Mouse (Mus musculus) megakaryocyte, embryonic 14.5 days (primary cell): ENCODE data around the gene Celf5. TPM values are rescaled to one million over a fixed set of nuclear protein-coding genes. Genes with fewer than 3 reads are reported as not detected.
A peak's percentile ranks its signal among the peaks of the same experiment; 100 is the strongest.

Experiments used
- H3K27me3 ChIP-seq: replicated peaks from 2 replicates; pipeline ENCODE3; 2012; ENCODE audit warnings: inconsistent platforms
- H3K36me3 ChIP-seq: replicated peaks from 2 replicates; pipeline ENCODE3; 2012; ENCODE audit warnings: low read length, inconsistent platforms, mixed read lengths
- H3K4me1 ChIP-seq: 2 replicates; pipeline ENCODE4 v1.6.1; 2012; ENCODE audit warnings: inconsistent platforms
- H3K4me3 ChIP-seq: replicated peaks from 2 replicates; pipeline ENCODE3; 2012; ENCODE audit warnings: moderate library complexity, mild to moderate bottlenecking, inconsistent platforms
- H3K9me3 ChIP-seq: 2 replicates; pipeline ENCODE4 v1.6.1; 2012; ENCODE audit warnings: inconsistent platforms
- FLI1 ChIP-seq: IDR thresholded peaks from 2 replicates; pipeline ENCODE4 v1.6.1; 2012; ENCODE audit warnings: low read length, inconsistent platforms, mixed read lengths
- GATA1 ChIP-seq: IDR thresholded peaks from 3 replicates; pipeline ENCODE4 v1.6.1; 2012; ENCODE audit warnings: mixed read lengths, low read length, inconsistent platforms, borderline replicate concordance
- polyA plus RNA-seq: library from polyadenylated mRNA; stranded (reverse); fragments of >175 nt; gene quantifications from 2 replicates; pipeline ENCODE4 v1.2.3, GENCODE M21; 2012; ENCODE audit warnings: low replicate concordance; ENCODE audit not compliant: insufficient read depth

The Celf5 gene
- polyA plus RNA-seq, 1 experiment, result 1.3 TPM

DNA sequence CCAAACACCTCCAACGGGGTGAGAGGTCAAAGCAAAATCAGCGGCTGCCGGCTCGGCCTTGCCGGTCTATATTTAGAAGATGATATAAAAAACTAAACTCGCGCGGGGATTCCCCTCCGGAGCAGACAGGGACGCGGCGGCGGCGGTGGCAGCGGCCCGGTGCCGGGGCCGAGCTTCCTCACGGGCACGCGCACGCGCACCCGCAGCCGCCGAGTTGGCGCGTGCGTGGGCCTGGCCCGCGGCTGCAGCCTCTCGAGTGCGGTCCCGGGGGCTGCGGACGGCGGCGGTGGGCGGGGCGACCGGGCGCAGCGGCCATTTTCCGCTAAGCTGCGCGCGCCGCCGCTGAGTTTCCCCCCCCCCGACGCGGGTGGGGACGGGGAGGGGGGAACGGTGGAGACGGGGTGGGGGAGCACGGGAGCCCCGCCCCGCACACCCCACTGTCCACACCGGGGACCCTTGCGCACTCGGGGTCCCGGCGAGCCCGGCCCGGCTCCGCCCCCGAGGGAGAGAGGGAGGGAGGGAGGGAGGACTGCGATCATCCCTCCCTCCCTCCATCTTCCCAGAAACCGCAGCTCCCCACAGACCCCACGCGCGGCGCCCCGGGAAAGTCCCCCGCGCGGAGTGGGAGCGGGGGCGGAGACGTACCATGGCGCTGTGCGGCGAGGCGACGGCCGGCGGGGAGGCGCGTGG is 52.2 kb downstream of the Celf5 start:
- no peaks in the 10 kb centered on the region for H3K36me3 ChIP-seq
- no peak for TF ChIP-seq GATA1
- TF ChIP-seq FLI1, result no peak
- peak overlapping the region; percentile 94 for H3K4me3 ChIP-seq
- peaks cover 90% of the 10 kb centered on the region for H3K4me1 ChIP-seq
- peaks cover 7% of the 10 kb centered on the region for H3K27me3 ChIP-seq
- H3K9me3 ChIP-seq, result no peaks in the 10 kb centered on the region

DNA sequence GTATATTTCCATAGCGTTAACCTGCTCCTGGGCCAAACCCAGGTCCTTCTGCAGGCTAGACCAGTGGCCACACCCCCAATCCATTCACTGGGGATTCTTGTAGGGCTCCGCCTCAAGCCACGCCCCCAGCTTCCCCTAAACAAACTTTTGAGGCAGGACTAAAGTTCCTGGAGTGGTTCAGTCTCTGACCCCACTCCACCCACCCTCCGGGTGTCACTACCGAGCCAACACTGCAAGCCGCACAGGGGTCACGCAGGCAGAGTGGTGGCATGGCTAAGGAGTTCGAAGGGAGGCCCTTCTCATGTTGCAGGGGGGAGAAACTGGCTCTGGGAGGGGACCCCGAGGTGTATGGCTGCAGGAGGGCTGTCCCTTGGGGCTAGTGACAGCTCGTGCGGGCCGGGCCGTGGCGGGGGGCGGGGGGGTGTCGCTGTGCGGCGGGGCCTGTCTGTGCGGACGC is 52.9 kb downstream of the Celf5 start:
- H3K4me1 ChIP-seq, result peaks cover 90% of the 10 kb centered on the region
- TF ChIP-seq FLI1, result no peak
- H3K4me3 ChIP-seq, result peak overlapping the region; percentile 94
- no peaks in the 10 kb centered on the region for H3K9me3 ChIP-seq
- peaks cover 10% of the 10 kb centered on the region for H3K27me3 ChIP-seq
- no peaks in the 10 kb centered on the region for H3K36me3 ChIP-seq

DNA sequence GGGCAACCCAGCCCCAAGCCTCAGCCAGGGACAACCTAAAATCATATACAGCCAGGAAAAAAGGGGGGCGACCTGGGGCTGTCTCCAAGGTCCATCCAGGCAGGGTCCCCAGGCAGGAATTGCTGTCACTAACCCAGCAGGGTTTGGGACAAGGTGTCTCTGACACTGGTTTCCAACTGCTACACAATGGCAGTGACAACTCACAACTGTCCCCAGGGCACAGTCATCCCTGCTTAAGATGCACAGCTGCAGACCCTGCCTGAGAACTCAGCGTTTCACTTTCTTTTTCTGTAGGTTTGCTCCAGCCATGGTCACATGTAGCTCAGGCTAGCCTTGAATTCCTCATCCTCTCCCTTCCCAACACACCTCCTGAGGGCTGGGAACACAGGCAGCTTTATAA is 53.4 kb downstream of the Celf5 start:
- Histone ChIP-seq H3K4me1 (peaks cover 90% of the 10 kb centered on the region), H3K9me3 (no peaks in the 10 kb centered on the region), H3K4me3 (peak overlapping the region; percentile 94), H3K36me3 (no peaks in the 10 kb centered on the region), H3K27me3 (peaks cover 10% of the 10 kb centered on the region)
- TF ChIP-seq GATA1 (no peak), FLI1 (no peak)

DNA sequence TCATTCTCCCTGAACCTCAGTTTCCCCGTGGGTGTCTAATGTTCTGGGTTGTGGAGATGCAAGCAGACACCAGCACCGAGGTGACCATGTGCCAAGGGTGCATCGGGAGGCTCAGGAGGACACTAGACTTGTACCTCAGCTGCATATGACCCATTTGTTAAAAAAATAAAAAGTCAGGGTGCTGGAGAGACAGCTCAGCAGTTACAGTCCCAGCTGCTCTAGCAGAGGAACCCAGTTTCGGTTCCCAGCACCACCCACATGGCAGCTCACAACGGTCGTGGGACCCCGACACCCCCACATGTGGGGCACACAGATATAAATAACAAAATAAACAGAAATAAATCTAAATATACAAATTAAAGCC is 54.0 kb downstream of the Celf5 start:
- Histone ChIP-seq H3K4me1 (peaks cover 90% of the 10 kb centered on the region), H3K27me3 (peaks cover 14% of the 10 kb centered on the region)
- TF ChIP-seq FLI1, result no peak
- TF ChIP-seq GATA1, result no peak

DNA sequence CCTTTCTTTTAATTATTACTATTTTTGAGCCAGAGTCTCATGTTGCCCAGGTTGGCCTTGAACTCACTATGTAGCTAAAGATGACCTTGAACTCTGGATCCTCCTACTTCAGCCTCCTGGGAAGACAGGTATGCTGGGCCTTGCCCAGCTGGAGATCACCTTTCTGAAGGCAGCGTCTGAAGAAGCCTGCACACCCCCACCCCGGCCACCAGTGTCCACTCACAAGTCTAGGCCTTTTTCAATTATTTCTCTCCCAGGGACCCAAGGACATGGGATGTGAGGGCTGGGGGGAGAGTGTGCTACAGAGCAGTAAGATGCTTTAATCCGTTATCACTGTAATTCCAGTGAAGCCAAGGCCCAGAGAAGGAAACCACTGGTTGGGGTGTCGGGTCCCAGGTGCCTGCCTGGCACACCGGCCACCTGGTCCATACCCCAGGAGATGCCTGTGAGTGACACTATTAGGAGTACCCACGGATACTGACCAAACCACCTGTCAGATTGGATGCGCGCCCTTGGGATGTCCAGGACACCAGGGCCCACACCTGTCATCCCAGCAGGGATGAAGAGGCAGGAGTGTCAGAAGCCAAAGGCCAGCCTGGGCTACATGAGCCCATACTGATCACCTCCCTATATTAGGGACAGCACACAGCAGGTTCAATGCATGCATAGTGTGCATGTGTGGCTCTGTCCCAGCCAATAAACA is 54.6 kb downstream of the Celf5 start:
- Histone ChIP-seq H3K27me3 (peaks cover 15% of the 10 kb centered on the region), H3K9me3 (no peaks in the 10 kb centered on the region), H3K4me1 (peaks cover 85% of the 10 kb centered on the region), H3K4me3 (peak overlapping the region; percentile 38), H3K36me3 (no peaks in the 10 kb centered on the region)
- TF ChIP-seq FLI1 (no peak), GATA1 (no peak)

More for the DNA sequence above, 54.0 kb downstream of the Celf5 start:
- Histone ChIP-seq H3K4me3 (peak overlapping the region; percentile 38), H3K9me3 (no peaks in the 10 kb centered on the region), H3K36me3 (no peaks in the 10 kb centered on the region)

DNA sequence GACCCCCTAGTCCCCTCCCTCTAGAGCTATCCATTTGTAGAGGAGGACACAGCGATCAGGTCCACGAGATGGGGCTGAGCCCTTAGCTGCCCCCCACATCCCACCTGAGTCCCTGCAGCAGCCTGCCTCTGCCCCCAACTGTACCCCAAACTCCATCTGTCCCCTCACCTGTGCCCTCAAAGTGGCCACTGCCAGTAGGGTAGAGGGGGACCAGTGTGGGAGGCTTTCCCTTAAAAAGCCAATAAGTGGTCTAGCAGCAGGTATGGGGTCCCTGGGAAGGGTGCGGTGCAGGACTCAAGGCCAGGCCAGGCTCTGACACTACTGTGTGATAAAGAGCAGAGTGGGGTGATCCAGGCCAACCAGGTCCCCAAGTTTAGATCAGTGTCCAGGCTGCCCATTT is 55.2 kb downstream of the Celf5 start:
- Histone ChIP-seq H3K9me3 (no peaks in the 10 kb centered on the region), H3K36me3 (no peaks in the 10 kb centered on the region), H3K27me3 (peaks cover 18% of the 10 kb centered on the region), H3K4me3 (peak overlapping the region; percentile 93), H3K4me1 (peaks cover 85% of the 10 kb centered on the region)
- TF ChIP-seq FLI1 (no peak), GATA1 (no peak)

DNA sequence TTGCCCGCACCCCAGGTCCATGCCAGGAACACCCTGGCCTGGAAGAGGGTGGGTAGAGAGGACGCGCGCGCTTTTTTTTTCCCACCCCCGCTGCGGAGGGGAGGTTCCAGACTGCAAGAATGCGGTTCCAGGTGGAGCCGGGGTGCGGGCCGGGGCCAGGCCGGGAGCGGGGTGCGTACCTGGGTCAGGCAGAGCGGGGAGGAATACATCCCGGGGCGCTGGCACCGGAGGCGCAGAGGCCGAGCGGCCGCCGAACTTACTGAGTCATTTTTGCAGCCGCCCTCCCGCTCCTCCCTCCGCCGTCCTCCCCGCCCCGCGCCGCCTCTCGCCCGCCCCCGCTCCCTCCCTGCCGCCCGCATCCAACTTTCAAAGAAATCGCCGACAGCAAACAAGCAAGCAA is 55.6 kb downstream of the Celf5 start:
- Histone ChIP-seq H3K4me3 (peak overlapping the region; percentile 93), H3K27me3 (peaks cover 20% of the 10 kb centered on the region), H3K36me3 (no peaks in the 10 kb centered on the region), H3K9me3 (no peaks in the 10 kb centered on the region), H3K4me1 (peaks cover 86% of the 10 kb centered on the region)
- no peak for TF ChIP-seq GATA1
- TF ChIP-seq FLI1, result no peak

DNA sequence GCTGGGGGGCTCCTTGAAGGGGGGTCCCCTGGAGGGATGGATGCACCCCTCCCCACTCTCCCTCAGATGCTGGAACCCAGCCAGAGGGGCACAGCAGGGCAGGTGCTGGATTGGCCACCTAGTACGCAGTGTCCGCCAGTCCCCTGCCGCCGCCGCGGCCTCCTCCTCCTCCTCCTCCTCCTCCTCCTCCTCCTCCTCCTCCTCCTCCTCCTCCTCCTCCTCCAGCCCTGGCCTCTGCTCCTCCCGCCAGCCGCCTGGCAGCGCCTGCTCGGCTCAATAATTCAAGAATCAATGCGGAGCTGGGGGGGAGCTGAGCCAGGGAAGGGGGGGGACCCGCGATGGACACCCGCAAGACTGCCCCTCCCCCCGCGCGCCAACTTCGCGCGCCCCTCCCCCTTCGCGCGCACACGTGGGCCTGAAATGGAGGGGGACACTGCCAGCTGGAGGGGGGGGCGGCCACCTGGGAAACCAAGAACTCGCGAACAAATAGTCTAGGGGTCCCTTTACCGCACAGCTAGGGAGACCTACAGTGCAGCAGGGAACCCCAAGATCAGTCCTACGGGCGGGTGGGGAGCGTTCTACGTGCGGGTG is 56.3 kb downstream of the Celf5 start:
- H3K9me3 ChIP-seq, result no peaks in the 10 kb centered on the region
- TF ChIP-seq FLI1 (no peak), GATA1 (no peak)
- peaks cover 21% of the 10 kb centered on the region for H3K27me3 ChIP-seq
- H3K4me3 ChIP-seq, result peak overlapping the region; percentile 93
- peaks cover 81% of the 10 kb centered on the region for H3K4me1 ChIP-seq
- peaks cover 5% of the 10 kb centered on the region for H3K36me3 ChIP-seq

DNA sequence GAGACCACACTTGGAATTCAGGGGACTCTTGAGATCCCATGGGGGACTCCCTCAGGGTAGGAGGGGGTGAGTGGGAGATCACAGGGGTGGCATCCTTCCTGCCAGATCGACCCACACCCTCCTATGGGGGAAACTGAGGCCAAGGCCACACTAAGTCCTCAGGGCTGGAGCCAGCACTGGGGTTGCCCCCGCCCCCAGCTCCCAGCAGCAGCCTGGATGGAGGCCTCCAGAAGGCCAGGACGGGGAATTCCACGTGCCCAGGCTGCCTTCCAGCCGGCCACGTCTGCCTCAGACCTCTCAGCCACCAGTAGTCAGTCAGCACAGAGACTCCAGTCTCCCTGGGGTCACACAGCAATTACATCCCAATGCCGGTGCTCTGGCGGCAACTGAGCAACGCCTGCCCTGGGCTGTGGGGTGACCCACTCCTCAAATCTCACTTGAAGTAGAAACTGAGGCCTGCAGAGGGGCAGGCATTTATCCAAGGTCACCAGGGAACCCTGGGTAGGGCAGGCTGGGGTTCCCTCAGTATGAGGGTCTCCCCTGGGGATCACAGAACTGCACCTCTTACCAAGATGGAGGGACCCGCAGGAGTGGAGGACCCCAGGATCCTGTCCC is 57.2 kb downstream of the Celf5 start:
- peaks cover 85% of the 10 kb centered on the region for H3K4me1 ChIP-seq
- TF ChIP-seq FLI1 (no peak), GATA1 (no peak)
- H3K27me3 ChIP-seq, result peaks cover 21% of the 10 kb centered on the region
- H3K4me3 ChIP-seq, result peak overlapping the region; percentile 93
- peaks cover 14% of the 10 kb centered on the region for H3K36me3 ChIP-seq
- H3K9me3 ChIP-seq, result no peaks in the 10 kb centered on the region
